Mouse (Mus musculus) testis, adult 2 months (tissue): ENCODE results near the gene Rimkla.

Source experiments
- CTCF ChIP-seq: fragments of 200-500 bp; IDR thresholded peaks from 2 replicates; pipeline ENCODE4 v1.5.1; 2012; ENCODE audit warnings: low read depth, mild to moderate bottlenecking, inconsistent platforms, low read length, moderate library complexity; ENCODE audit not compliant: control insufficient read depth, insufficient read depth, insufficient replicate concordance
- POLR2A ChIP-seq: fragments of 200-500 bp; IDR thresholded peaks from 2 replicates; pipeline ENCODE4 v1.6.1; 2012; ENCODE audit warnings: low read depth, mild to moderate bottlenecking, inconsistent platforms, low read length, moderate library complexity; ENCODE audit not compliant: control insufficient read depth

GRCm38 (mm10) chr4:119437936-119438335 is 54.5 kb downstream of the Rimkla start:
- TF ChIP-seq POLR2A, result no peak
- TF ChIP-seq CTCF, result no peak
